Mouse (Mus musculus): ENCODE results near the gene Ddx42.
"Not testable (repeated sequence)": the region's sequence is repeated elsewhere in the genome, so short reads cannot be mapped to it uniquely, and the experiment has no call there.

The Ddx42 gene

DNA sequence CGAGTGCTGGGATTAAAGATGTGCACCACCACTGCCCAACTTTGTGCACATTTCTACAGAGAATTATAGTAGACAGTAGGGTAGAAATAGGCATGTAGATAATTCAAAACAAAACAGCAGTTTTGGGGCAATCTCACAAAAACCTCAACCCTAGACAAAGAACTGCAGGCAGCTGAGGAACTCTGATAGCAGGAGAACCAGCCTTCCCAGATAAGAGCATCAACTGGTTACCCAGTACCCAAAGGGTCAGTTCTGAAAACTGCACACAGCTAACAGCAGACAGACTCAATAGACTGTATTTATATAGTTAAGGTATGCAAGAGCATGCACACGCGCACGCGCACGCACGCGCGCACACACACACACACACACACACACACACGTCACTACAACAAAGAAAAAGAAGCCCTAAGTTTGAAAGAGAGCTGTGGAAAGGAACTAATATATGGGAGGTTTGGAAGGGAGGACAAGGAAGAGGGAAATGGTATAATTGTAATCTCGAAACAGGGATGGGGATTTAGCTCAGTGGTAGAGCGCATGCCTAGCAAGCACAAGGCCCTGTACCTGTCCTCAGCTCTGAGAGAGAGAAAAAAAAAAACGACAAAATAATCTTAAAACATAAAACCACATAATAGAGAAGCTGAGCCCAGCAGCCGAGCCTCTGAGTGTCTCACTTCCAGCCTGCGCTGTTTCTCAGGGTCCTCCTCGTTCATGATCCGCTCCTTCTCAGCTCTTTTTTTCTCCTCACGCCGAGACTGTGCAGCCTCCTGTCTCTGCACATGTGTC, 15.2 kb upstream of the Ddx42 start:
- no peak for DNase-seq

DNA sequence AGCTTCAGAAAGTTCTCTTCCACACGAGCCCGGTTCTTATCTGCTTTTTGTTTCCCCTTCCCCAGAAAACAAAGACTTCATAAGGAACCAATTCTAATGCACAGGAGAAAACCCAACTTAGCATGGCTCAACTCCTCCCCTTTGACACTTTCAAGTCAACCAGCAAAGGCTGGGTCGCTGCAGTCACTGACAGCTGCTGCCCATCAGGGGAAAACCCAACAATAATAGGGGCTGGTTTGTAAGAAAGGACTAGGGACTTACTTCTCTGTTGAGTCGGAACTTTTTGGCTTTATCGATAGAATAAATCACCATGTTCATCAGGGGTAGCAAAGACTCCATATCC, 14.6 kb upstream of the Ddx42 start, which contains the start of gene Strada:
Strada (minus strand) TSS at position 46 of the 343 bp plus-strand sequence.
- no peak for DNase-seq

DNA sequence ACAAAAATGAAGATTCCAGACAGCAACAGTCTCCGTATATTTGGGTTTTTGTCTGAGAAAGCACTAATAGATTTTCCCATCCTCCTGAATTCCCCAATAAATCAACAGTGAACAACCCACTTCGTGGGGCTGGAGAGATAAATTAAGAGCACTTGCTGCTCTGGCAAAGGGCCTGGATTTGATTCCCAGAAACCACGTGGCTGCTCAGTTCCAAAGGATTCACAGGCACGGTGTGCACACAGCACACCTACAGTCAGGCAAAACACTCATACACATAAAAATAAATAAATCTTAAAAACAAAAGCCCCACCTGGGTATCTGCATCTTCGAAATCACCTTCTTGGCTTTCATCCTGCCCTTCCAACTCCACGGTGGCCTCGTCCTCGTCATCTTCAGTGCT, 4.0 kb upstream of the Ddx42 start:
- DNase-seq, result no peak

DNA sequence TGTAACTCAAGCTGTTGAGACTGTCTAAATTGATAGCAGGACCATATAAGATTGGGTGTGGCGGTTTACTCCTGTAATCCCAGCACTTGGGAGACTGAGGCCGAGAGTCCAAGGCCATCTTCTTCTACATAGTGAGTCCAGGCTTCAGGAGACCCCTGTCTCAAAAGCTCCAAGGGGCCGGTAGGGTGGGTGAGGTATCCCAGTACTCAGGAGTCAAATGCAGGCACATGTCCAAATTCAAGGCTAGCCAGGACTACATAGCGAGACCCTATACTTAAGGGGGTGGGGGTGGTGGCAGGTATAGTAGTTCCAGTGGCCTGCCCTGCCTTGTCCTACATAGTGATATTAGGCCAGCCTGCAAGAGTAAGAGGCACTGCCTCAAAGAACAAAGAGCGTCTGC, 1.9 kb upstream of the Ddx42 start:
- no peak for DNase-seq

DNA sequence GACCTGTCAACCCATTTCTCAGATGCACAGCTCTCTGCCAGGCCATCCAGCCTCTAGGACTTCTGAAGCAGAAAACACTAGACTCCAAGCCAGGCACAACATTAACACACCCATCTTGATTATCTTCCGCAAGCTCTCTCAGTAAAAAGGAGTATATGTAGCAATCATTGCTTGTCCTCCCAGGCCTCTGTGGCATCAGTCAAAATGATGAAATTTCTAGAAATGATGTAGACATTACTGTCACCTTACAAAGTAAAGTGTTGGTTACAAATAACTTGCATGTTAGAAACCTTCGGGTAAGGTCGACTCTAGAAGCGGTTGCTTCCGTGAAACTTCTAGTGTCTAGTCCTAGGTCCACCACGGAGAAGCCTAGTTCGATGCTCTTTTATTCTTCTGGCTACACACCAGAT, 1.3 kb upstream of the Ddx42 start:
- no peak for DNase-seq

DNA sequence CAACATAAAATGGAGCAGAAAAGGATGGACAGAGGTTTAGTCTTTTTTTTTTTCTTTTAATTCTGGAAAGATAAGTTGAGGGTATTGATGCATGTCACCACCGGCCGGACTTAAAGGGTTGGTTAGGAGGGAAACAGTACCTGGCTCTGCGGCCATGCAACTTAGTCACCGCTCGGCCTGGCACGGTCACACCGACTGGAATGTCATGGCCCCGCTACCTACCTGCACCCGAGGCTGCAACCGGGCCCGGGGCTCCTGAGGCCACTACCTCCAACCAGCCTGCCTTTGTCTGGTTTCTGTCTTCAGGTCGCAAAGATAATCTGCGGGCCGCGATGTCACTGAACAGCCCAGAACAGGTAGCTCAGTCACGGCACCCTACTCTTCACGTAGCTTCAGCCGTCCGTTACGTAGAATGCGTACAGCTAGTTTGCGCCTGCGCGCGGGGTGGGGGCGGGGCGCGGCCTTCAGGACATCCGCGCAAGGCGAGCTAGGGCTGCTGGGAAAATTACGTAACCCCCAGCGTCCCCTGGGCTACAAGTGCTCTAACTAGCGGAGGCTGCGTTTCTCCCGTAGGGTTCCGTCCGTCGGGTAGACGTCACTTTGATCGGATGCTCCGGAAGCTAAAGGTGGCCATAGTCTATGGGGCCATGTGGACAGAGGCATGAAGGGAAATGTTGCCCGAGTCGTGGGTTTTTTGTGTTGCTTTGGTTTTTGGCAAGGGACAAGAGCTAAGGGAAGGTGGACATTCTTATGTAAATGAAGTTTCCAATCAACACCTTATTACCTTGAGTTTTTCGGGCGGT, 598 bp upstream of the Ddx42 start, which contains the start of gene Ccdc47:
Ccdc47 (minus strand) TSS at position 418 of the 803 bp plus-strand sequence.
- DNase-seq, result peak; percentile 93

DNA sequence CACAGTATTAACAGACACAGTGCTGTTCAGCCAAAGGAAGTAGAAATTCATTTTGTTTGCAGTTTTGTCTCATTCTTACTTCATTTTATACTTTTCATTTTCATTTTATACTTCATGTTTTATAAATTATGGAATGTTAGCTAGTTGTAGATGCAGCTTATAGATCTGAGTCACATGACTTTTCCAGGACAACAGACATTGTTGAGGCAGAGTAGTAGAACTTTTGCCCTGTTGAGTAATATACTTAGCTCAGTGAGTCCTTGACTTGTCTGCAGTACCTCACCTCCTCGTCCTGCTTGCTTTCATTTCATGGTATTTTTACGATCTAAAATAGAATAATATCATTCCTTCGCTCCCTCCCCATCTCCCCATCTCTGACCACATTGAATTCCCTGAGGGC, 3.9 kb downstream of the Ddx42 start:
- DNase-seq, result no peak

DNA sequence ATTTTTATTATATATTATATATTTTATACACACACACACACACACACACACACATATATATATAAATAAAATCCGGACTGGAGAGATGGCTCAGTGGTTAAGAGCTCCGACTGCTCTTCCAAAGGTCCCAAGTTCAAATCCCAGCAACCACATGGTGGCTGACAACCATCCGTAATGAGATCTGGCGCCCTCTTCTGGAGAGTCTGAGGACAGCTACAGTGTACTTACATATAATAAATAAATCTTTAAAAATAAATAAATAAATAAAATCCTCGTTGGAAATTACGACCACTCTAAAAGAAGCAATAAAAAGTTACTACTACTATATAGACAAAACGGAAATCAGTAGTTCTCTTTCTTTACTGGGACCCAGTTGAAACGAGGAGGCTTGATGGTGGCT, 17.3 kb downstream of the Ddx42 start:
- not testable (repeated sequence) for DNase-seq

DNA sequence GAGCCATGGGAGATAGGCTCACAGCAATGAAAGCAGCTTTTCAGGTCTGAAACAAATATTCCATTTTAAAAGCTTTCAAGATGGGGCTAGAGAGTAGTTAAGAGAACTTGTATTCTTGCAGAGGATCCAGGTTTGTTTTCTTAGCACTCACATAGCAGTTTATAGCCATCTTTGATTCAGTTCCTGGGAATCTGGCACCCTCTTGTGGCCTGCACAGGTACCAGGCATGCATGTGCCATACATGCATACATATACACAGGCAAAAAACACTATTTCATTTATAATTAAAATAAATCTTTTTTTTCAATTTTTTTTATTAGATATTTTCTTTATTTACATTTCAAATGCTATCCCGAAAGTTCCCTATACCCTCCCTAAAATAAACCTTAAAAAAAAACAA, 30.1 kb downstream of the Ddx42 start:
- DNase-seq, result no peak

DNA sequence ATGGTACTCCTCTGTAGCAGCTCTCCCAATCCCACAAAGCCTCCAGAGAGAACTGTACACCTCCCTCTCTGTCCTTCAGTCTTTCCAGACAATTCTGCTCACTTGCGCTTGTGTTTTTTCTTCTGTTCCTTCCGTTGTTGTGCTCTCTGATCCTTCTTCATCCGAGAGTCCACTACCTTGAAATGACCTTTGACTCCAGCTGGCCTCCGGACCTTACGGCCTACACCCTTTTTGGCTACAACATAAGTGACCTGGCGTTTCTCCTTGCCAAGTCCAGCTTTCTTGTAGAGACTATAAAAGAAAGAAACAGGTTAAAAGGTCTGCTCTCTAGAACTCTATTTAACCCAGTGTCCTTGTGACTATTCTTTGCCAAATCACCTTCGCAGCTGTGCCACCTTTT, 32.6 kb downstream of the Ddx42 start:
- no peak for DNase-seq

DNA sequence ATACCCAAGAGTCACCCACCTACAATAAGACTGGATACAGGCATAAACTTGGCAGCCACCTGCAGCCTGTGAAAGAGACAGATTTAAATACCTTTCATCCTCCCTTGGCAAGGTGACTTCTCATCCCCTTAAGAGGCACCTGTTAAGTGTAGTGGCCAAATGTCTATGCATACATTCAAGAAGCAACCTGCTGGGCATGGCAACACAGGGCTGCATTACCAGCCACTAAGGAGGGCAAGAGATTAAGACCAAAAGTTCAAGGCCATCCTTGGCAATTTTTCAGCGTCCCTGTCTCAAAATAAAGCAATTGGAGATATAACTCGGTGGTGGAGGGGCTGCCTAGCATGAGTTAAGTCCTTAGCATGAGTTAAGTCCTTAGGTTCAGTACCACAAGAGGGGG, 38.0 kb downstream of the Ddx42 start:
- DNase-seq, result no peak

DNA sequence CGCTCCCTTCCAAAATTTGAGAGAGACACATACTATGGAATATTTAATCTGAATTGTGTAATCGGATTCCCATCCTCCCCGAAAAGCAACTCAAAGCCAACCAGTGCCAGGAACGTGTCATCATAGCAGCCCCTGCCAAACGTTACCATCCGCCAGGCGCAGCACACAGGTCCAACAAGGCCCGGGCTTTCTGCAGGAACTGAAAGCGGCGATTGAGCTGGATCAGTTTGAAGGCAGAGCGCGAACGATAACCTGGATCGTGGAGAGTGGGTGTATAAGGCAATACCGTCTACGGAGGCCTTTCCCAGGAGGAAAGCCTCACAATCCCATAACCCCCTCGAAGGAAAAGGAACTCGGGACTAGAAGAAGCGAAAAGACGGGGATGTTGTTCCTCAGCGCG, 38.4 kb downstream of the Ddx42 start:
- no peak for DNase-seq

DNA sequence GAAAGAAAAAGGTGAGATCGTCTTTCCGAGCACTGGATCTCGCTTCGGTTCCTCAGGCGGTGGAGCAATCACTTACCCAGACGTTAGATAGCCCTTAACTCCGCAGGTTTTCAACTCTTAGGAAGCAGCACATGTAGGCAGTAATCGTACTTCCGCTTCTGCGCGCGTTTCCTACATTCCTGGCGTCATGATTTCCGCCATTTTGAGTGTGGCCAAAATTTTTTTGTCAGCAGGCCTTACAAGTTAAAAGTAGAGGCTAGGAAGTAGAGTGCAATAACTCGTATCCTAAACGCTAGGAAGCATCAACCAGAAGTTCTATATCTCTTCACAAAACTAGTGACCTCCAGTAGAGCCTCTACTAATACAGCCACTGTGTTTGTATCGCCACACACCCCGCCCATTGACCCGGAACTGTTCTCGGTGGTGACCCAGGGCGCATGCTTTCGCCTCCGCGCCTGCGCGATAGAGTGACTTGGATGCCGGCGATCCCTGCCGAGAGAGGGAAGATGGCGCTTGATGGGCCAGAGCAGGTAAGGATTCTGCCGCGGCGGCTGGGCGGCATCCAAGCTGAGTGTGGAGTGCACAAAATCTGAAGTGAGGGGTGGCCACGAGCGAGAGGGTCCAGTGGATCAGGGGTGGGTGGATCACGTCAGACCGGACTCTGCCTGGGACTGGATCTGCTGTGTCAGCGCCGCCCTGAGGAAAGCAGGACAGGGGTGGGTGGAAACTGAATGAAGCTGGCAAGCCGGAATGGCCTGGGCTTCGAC, 39.1 kb downstream of the Ddx42 start, which contains the start of the genes Ftsj3 and Psmc5:
Ftsj3 (minus strand) TSS at position 395 of the 767 bp plus-strand sequence.
Psmc5 (plus strand) TSS at position 470 of the 767 bp plus-strand sequence.
- DNase-seq, result peak; percentile 98

DNA sequence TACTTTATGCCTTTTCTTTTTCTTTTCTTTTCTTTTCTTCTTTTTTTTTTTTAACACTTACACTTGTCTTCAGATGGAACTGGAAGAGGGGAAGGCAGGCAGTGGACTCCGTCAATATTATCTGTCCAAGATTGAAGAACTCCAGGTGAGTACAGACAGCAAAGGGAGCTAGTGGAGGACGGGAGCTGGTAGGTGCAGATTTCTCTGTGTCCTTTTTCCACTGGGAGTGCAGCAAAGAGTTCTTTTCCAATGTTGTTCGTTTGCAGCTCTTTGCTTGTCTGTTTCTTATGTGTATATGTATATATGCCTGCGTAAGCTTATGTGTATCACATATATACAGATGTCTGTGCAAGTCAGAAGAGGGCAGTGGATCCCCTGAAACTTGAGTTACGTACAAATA, 40.0 kb downstream of the Ddx42 start:
- no peak for DNase-seq

DNA sequence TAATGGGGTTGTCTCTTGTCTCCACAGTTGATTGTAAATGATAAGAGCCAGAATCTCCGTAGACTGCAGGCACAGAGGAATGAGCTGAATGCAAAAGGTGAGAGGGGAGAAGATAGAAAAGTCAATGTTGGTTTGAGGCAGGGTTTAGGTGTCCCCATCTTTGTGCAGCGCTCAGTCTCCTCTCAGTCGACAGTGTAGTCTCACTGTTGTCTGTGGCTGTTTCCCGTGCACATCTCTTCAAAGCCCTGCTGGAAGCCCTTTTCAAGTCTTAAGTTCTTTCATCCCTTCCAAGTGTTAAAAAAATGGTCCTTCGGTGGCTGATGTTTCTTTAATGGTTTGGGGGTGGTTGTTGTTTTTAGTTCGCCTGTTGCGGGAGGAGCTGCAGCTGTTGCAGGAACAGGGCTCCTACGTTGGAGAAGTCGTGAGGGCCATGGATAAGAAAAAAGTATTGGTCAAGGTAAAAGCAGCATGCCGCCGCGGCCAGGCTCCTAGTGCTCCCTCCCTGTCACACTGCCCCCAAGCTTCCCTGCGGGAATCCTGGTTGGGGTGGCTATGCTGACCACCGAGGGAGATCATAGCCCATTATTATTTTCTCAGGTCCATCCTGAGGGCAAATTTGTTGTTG, 44.2 kb downstream of the Ddx42 start:
- DNase-seq, result no peak

DNA sequence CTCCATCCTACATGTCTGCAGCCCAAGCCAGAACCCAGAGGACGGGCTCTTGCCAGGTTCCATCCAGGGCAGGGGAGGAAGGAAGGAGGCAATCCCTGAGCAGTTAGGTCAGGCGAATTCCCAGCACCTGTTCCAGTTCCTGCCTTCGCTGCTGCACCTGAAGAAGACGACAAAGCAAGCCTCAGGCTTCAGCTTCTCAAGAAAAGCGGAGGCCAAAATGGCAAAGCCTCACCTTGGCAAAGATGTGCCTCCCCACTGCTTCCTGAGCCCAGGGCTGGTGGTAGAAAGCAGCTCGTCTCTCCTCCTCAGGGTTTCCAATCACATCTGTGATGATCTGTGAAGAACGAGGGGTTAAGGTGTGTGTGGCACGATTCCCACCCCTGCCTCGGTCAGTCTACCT, 47.2 kb downstream of the Ddx42 start:
- DNase-seq, result no peak

DNA sequence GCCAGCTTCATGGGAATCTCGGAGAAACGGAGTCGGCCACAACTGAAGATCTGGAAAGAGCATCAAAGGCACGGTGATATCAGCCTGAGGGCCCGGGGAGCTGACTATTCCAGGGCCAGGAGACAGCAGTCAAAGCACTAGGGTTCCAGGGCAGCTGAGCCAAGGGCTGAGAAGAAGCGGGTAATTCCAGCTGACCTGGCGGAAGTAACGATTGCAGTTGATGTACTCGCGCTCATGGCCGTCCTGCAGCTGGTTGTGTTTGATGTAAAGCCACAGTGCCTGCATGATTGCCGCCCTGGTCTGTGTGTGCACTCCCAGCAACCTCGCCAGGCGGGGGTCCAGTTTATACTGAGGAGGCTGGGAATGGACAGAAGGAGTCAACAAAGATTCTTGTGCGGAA, 48.3 kb downstream of the Ddx42 start:
- no peak for DNase-seq

DNA sequence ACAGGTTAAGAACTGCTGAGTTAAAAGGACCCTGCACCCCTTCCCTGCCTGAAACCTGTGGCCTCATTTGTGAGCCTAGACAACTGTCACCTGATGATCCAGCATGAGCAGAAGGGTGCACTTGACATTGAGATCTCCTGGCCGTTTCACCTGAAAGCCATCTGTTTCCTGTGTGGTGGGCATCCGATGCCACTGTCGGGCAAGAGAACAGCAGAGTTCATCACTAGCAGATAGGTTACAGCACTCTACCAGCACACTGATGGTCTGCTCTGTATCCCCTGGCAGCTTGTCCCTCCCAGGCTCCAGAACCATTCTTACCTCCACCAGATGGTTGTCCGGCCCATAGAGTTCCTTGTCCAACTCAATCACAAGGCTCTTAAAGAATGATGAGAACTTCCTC, 48.8 kb downstream of the Ddx42 start:
- DNase-seq, result no peak

DNA sequence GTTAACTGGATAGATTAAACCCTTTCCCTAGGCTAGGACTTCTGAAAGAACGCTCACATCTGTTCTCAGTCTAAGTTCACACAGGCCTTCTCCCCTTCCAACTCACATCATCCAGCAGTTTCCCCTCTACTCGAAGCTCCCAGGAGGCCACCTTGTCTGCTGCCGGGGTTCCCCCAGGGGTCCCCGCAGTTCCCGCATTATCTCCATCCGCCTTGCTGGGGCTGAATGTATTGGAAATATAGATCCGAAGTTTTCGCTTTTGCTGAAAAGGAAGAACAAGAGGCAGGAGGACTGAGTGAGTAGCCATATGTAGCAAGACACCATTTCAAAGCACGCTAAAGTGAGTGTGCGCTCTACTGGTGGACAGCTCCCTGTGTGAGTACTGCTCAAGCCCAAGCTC, 49.7 kb downstream of the Ddx42 start:
- DNase-seq, result no peak

DNA sequence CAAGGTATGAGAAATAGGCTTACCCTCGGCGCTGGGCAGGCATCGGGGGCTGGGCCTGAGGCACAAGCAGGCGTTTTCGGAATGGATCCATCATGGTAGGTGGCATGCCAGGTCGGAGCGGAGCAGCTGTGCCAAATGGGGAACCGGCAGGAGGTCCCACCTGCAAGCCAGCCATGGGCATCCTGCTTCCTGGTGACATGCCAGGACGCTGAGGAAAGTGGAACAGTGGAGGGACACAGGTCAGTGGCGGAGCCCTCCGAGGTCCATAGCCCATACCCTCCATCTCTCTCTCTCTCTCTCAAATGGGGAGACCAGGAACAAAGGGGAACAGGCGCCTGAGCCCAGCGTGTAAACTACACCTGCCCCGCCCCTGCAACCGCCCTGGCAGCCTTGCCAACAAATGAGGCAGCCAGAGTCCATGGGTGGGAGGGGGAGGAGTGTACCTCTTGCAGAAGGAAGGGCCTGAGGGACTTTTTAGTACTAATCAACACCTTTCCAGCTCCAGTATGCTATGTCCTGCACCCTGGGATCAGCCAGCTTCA, 50.7 kb downstream of the Ddx42 start:
- no peak for DNase-seq

DNA sequence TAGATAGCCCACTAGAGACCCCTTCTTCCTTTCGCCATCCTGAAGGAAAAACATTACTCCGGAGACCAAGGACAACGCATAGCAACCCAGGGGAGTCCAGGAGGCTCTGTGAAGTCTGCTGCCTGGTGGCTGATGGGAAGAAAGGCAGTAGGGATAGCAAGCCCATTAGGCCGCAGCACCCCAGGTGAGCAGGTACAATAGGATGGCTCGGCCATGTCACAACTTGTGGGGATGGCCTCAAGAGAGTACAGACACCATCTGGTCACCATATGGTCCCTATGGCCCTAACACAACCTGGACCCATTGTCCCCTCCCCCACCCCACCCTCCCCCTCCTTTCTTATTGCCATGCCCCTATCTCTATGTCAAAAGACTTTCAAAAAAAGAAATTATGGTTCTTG, 51.1 kb downstream of the Ddx42 start:
- no peak for DNase-seq

DNA sequence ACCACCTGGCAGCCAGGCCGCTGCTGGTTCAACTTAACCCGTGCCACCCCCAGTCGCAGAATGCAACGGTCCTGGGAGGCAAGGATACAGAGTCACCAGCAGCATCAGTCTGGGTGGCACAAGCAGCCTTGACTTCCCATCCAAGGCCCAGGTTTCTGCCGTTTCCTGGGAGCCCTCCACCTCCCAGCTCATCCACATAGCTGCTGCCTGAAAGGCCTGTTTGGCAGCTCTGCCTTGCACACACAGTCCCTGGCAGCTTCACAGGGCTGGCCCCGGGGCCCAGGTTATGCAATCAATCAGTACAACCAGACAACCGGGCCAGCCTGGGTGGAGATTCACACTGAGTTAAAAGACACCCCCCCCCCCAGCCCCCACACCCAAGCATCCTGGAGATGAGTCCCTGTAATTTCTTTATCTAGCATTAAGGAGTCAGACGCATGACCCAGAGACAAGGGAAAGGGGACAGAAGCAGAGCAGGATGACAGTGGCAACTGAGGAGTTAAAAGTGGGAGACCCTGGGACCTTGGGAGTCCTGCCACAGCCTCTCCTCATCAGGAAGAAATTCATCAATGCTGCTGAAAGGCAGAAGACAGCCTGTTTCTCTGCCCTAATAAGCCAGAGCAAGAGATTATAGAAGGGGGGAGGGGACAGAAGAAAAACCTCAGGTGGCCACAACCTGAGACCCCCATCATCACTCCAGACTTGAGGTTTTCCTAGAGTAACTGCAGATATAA, 51.8 kb downstream of the Ddx42 start:
- peak; percentile 39 for DNase-seq
